In genomic region chr6:114819971-114820481, GRCm38 (mm10) we compare ENCODE assay signal across 10 mouse cellular contexts.
DNase-seq lines count a peak whose midpoint lies in the region; ATAC-seq and TF ChIP-seq lines count a peak whose summit lies in the region.
"Had no signal": no experiment of that assay in that cellular context is flagged by ENCODE, and none has a peak within 500 bp of the region (broad histone marks: within the 10 kb centered on the region; RNA-seq: fewer than 3 reads in every experiment).

No protein-coding gene starts in this region.

- no peak overlapping the region for H3K4me2 ChIP-seq in lung, embryonic 14.5 days

- H3K27me3 ChIP-seq in G1E (ENCODE audit: insufficient read depth, low read length) = no peaks in the 10 kb centered on the region
- 0 out of 2 replicates have a peak, but pooled peaks cover 12% of the 10 kb centered on the region for H3K27me3 ChIP-seq in heart, embryonic 10.5 days (ENCODE audit: insufficient read depth, poor library complexity, severe bottlenecking)
- H3K27me3 ChIP-seq in lung, embryonic 14.5 days (ENCODE audit: insufficient read depth, low read length) = no peaks in the 10 kb centered on the region

- intact Hi-C loops in gastrocnemius, adult 2 months (cut with DNase I) = no loop called here
- intact Hi-C loops in left cerebral cortex, postnatal 25 days (cut with DNase I) = no loop called here

- DNase-seq in gastrocnemius, adult 2 months = no peak
- DNase-seq in gastrocnemius, postnatal 10 days = no peak
- no peak for DNase-seq in G1E (ENCODE audit: low spot score)
- DNase-seq in heart, embryonic 10.5 days (ENCODE audit: low spot score) = no peak
- peak; percentile 54 for DNase-seq in lung, embryonic 14.5 days
- DNase-seq in spleen, postnatal 36 days (ENCODE audit: low spot score in 2 of 2) = no peak
- DNase-seq in left cerebral cortex, postnatal 25 days (ENCODE audit: low spot score in 2 of 2) = no peak
- DNase-seq: B cell, adult 2 months; cerebellum, adult 2 months had no signal

- 51% methylated on average over 9 of the region's 9 CpGs for WGBS in heart, embryonic 10.5 days
- WGBS in lung, embryonic 14.5 days = 33% methylated on average over 9 of the region's 9 CpGs

- no peak for TF ChIP-seq CTCF in gastrocnemius, adult 2 months (IDR thresholded peaks at IDR 0.05)
- TF ChIP-seq CTCF in G1E (IDR thresholded peaks at IDR 0.05; ENCODE audit: low read depth, low read length) = no peak
- TF ChIP-seq CTCF in lung, embryonic 14.5 days (IDR thresholded peaks at IDR 0.05; ENCODE audit: low read depth) = no peak

- ATAC-seq in G1E (ENCODE audit: extremely low read depth, insufficient number of reproducible peaks, low FRiP score, poor library complexity, severe bottlenecking) = no peak; the same call in 1 of the 2 replicates
- no peak for ATAC-seq in lung, embryonic 14.5 days (ENCODE audit: insufficient read depth)
- ATAC-seq in granulocyte monocyte progenitor cell, adult 5-6 weeks (replicated peaks; ENCODE audit: poor library complexity, severe bottlenecking) = no peak

- no peak overlapping the region for H3K9ac ChIP-seq in lung, embryonic 14.5 days

- H3K9me3 ChIP-seq in G1E (replicated peaks) = peaks cover 9% of the 10 kb centered on the region
- H3K9me3 ChIP-seq in heart, embryonic 10.5 days = no peaks in the 10 kb centered on the region
- no peaks in the 10 kb centered on the region for H3K9me3 ChIP-seq in lung, embryonic 14.5 days (ENCODE audit: low read depth, low read length)

- H3K4me1 ChIP-seq in G1E (ENCODE audit: insufficient read depth, low read depth, low read length) = peaks cover 68% of the 10 kb centered on the region
- H3K4me1 ChIP-seq in heart, embryonic 10.5 days = peaks cover 64% of the 10 kb centered on the region
- H3K4me1 ChIP-seq in lung, embryonic 14.5 days (ENCODE audit: insufficient read depth) = peaks cover 17% of the 10 kb centered on the region

- H3K4me3 ChIP-seq in gastrocnemius, adult 2 months = no peak overlapping the region
- peak overlapping the region; percentile 48; the same call in 1 of the 2 replicates for H3K4me3 ChIP-seq in G1E (ENCODE audit: low read depth, low read length)
- H3K4me3 ChIP-seq in heart, embryonic 10.5 days = no peak overlapping the region
- no peak overlapping the region for H3K4me3 ChIP-seq in lung, embryonic 14.5 days (ENCODE audit: low read depth, low read length)

- peaks cover 25% of the 10 kb centered on the region for H3K36me3 ChIP-seq in G1E (replicated peaks)
- peaks cover 4% of the 10 kb centered on the region; the same call in 1 of the 2 replicates for H3K36me3 ChIP-seq in heart, embryonic 10.5 days
- no peaks in the 10 kb centered on the region for H3K36me3 ChIP-seq in lung, embryonic 14.5 days (ENCODE audit: insufficient read depth)

- H3K27ac ChIP-seq in gastrocnemius, adult 2 months = peak overlapping the region; percentile 25; the same call in 1 of the 2 replicates
- peak overlapping the region; percentile 67; the same call in 1 of the 2 replicates for H3K27ac ChIP-seq in heart, embryonic 10.5 days
- peak overlapping the region; percentile 77 for H3K27ac ChIP-seq in lung, embryonic 14.5 days (ENCODE audit: low read depth)

Comparison
In these comparisons a context has a peak if more than half of its experiments do, and no peak if none do; other contexts are left out.
1. H3K27ac ChIP-seq: peak in every context shown above with its lines; median percentile 77 in lung, embryonic 14.5 days; 67 in heart, embryonic 10.5 days; 25 in gastrocnemius, adult 2 months.